Mouse (Mus musculus) neural tube, embryonic 10.5 days (tissue): ENCODE data around the gene Ankfn1.

ENCODE experiments used
- DNase-seq: peaks from one replicate; pipeline ENCODE4 v3.0.0-alpha.2; 2017; ENCODE audit warnings: low spot score; ENCODE audit errors: extremely low spot score

Ankfn1 gene

GRCm38 (mm10) chr11:89381782-89382633, 395.4 kb downstream of the Ankfn1 start:
- DNase-seq, result peak; percentile 12

GRCm38 (mm10) chr11:89370941-89371340, 406.5 kb downstream of the Ankfn1 start:
- DNase-seq, result peak; percentile 13

GRCm38 (mm10) chr11:89370373-89370772, 407.1 kb downstream of the Ankfn1 start:
- DNase-seq, result no peak

GRCm38 (mm10) chr11:89363981-89364380, 413.5 kb downstream of the Ankfn1 start:
- no peak for DNase-seq

- no peak for DNase-seq
Measured at GRCm38 (mm10) chr11:89360895-89361294, 416.6 kb downstream of the Ankfn1 start.

GRCm38 (mm10) chr11:89358546-89358945, 418.9 kb downstream of the Ankfn1 start:
- DNase-seq, result no peak

- no peak for DNase-seq
Measured at GRCm38 (mm10) chr11:89356479-89356878, 421.0 kb downstream of the Ankfn1 start.

- DNase-seq, result no peak
Measured at GRCm38 (mm10) chr11:89356018-89356417, 421.4 kb downstream of the Ankfn1 start.

GRCm38 (mm10) chr11:89340238-89340637, 437.2 kb downstream of the Ankfn1 start:
- no peak for DNase-seq
